Mouse (Mus musculus) ovary, postnatal 14 days (tissue): ENCODE measurements around the gene Nadsyn1.

Source experiments
- DNase-seq: peaks from one replicate; pipeline ENCODE4 v3.0.0; 2022; ENCODE audit warnings: low spot score

Gene Nadsyn1

GRCm38 (mm10) chr7:143822375-143823265, at the start of gene Nadsyn1, which contains the start of gene Dhcr7:
Gene Nadsyn1, minus strand, starts transcription at chr7:143822849.
Gene Dhcr7, plus strand, starts transcription at chr7:143823145.
- peak; percentile 98 for DNase-seq

GRCm38 (mm10) chr7:143868874-143869273, 46.2 kb upstream of the Nadsyn1 start:
- no peak for DNase-seq

GRCm38 (mm10) chr7:143866538-143866937, 43.9 kb upstream of the Nadsyn1 start, which contains the start of gene Gm498:
Gene Gm498, plus strand, starts transcription at chr7:143866838.
- no peak for DNase-seq

- no peak for DNase-seq
Observed at GRCm38 (mm10) chr7:143848768-143849482, 26.3 kb upstream of the Nadsyn1 start.

DNA sequence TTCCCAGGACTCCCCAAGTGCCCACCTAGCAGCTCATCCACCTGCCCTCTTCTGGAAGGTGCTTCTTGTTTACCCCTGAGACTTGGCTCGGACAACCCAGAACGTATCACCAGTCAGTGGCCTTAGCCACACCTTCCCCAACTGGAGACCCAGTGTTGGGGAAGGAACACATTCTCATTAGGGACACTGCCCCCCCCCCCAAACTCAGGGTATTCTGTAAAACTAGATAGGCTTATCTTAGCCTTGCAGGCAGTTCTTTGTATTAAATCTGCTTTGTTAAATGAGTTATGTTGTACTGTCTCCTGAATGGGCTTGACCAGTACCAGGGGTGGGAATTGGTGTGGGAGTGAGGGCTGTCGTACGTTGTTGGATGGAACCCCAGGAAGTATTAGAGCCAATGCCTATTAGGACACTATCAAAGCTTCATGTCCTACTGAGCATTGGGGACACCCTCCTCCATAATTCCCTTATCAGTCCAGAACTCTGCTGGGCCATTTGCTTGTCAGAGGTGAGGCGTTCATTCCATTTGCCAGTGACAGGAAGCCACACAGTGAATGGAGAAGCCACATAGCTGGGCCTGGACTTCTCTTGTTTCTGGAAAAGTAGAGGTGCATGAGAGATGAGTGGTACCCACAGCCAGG, 25.6 kb upstream of the Nadsyn1 start:
- no peak for DNase-seq

GRCm38 (mm10) chr7:143841301-143841700, 18.7 kb upstream of the Nadsyn1 start:
- DNase-seq: no peak

GRCm38 (mm10) chr7:143840121-143840520, 17.5 kb upstream of the Nadsyn1 start:
- DNase-seq: no peak

- DNase-seq: no peak
Observed at GRCm38 (mm10) chr7:143837705-143838358, 15.2 kb upstream of the Nadsyn1 start.

DNA sequence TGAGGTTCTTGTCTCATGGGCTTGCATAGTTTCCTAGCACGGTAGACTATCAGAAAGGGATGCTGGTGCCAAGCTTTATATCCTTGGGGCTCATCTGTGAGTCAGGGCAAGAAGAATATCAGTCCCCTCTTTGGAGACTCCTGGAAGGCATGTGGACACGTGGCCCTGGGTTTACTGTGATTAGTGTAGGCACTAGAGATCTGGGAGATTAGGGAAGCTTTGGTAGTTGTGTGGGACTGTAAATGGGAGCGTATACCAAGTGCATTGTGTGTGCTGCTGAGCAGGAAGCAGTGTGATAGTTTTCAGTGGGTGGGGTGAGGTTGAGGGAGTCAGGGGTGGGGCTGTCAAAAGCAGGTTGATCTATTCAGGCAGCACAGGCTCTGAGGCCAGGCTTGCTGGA, 12.3 kb upstream of the Nadsyn1 start:
- DNase-seq: no peak

- no peak for DNase-seq
Observed at GRCm38 (mm10) chr7:143834316-143834715, 11.7 kb upstream of the Nadsyn1 start.

DNA sequence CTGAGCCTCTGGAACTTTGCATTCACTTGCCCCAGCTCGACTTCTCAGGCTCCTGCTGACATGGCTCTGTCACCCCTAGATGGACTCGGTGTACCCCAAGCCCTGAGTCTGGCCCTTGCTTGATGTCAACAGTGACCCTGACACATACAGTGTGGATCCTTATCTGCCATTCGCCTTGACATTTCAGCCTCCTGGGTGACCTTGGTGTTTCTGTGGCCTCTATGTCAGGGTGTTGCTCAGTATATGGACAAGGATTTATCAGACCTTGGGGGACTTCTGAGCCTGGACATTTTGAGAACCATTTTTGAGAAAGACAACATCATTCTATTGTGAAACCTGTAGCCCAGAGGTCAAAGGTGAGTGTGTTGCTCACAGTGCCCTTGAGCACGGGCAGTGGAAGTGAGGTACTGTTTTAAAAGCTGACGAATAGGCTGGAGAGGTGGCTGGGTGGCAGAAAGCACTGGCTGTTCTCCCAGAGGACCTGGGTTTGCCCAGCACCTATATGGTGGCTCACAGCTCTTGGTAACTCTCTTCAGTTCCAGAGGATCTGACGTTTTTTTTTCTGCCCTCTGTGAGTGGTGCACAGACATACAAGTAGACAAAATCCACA, 11.0 kb upstream of the Nadsyn1 start:
- no peak for DNase-seq

DNA sequence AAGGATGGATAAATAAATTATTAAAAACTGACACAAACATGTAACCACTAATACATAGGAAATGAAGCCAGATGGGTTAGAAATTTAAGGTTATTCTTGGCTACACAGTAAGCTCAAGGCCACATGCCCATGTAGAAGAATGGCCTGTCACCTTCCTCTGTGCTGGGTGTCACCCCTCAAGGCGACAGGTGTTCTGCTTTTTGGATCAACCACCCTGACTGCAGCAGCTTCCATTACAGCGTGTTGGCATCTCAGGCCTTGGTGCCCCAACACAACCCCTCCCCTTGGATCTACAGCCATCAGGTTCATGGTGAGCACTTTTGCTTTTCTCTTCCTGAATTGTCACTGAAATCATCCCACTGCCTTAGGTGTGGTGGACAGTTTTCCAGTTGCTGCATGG, 10.0 kb upstream of the Nadsyn1 start:
- no peak for DNase-seq

- no peak for DNase-seq
Observed at GRCm38 (mm10) chr7:143832196-143832595, 9.5 kb upstream of the Nadsyn1 start.

- no peak for DNase-seq
Observed at GRCm38 (mm10) chr7:143830399-143830798, 7.8 kb upstream of the Nadsyn1 start.

DNA sequence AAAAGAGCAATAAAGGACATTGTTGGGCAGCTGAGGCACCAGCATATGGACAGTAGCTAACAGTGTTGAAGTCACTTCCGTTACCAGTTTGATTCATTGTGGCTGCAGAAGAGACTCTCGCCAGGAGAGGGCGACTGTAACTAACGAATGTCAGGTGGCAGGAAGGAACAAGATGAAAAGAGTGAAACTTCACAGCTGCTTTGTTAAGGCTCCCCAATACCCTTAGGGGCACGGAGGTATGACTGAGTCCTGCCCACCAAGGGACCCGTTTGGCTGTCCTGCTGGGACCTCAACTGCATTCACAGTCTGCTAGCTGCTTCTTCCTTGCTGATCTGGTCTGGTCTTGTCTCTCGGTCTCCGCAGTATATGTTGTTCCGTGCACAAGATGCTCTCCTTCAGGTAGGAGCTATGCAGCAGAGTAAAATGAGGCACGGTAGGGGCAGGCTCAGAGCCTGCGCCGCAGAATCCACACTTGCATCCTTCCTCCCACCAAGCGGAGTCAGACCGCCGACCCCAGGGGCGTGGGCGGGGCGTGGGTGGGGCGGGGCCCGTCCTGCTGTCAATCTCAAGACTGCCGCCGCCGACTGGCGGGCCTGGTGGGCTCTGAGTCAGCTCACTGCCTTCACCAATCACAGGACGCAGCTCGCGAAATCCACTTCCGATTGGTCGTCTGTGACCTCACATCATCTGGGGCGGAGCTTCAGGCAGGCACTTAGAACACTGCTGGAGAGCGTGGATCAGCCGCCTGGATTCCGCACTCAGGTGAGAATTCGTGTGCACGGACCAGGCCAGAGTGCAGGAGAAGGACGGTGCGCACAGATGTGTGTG, 7.1 kb upstream of the Nadsyn1 start:
- DNase-seq: peak; percentile 82

DNA sequence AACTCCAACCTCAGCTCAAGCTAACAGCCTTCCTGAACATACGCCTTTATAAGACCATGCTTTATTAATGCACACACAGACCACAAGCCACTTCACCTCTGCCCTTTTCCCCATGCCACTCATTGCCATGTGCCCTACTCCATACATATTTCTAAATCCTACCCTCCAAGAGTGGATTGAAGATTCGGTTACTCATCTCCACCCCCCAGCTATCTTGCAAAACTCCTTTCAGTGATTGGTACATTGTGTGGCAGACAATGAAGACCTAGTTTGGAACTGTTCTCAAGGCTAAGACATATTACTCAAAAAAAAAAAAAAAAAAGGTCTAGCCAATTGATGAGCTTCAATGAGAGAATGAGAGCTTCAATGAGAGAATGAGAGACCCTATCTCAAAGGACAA, 4.3 kb upstream of the Nadsyn1 start:
- no peak for DNase-seq

GRCm38 (mm10) chr7:143823266-143823605, 587 bp upstream of the Nadsyn1 start:
- no peak for DNase-seq

DNA sequence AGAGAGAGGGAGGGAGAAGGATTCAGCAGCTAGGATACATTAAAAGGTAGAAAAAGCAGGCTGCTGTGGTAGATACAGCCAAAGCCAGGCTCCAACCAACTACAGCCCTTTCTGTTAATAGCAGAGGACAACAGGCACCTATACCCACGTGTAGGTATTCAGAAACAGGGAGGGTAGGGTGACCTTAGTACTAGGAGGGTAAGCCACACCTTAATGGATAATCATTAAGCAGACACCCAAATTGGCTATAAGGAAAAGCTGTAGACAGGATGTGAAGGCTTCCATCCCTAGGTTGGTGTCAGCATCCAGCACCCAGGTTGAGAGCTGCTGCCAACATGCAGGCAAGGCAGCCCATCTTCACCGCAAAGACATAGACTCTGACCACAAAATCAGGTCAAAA, 1.4 kb downstream of the Nadsyn1 start:
- DNase-seq: no peak

- no peak for DNase-seq
Observed at GRCm38 (mm10) chr7:143819201-143819600, 3.4 kb downstream of the Nadsyn1 start.

DNA sequence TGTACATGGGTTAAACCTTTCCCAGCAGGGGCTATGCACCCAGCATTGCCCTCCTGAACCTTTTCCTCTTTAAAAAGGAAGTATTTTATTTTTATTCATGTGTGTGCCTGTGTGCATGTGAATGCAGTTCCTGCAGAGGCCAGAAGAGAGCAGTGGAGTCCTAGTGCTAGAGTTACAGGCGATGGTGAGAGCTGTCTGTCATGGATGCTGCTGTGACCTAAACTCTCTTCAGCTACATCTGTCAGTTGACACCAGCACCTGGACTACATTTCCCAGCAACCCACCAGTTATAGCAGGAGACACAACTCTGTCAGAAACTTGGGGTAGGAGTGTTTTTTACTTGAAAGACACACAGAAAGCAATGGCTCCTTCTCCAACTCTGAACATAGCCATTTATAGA, 13.7 kb downstream of the Nadsyn1 start:
- no peak for DNase-seq

DNA sequence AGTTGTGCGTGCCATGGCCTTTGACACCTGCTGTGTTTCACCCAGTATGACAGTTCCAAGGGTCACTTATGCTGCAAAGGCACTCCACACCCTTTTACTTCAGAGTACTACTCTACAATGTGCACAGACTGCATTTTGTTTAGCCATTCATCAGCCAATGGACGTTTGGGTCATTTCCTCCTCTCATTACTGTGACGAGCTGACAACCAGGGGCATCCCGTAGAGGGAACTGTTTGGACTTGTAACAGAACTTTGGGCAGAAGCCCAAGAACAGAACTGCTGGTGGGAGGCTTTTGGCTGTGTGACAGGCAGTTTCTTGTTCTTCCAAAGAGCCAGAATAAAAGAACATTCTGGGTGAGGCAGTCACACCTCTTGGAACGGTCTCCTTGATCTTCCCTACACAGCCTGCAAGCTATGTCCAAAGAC, 17.4 kb downstream of the Nadsyn1 start:
- DNase-seq: no peak
